Mouse (Mus musculus): ENCODE results near the gene Sbno1. TPM values are rescaled to one million over a fixed set of nuclear protein-coding genes. Genes with fewer than 3 reads are reported as not detected.
A peak's percentile ranks its signal among the peaks of the same experiment; 100 is the strongest.

The Sbno1 gene
- polyA plus RNA-seq, 1 experiment from 2014 or later: 120 TPM

GRCm38 (mm10) chr5:124453339-124454081 lies 27.7 kb upstream of the Sbno1 start:
- WGBS: 86% methylated on average over 13 of the region's 13 CpGs
- Histone ChIP-seq H3K27me3 (no peaks in the 10 kb centered on the region), H3K4me1 (peaks cover 11% of the 10 kb centered on the region; the same call in 1 of the 2 replicates), H3K27ac (peak overlapping the region; percentile 55), H3K9me3 (replicated peaks) (no peaks in the 10 kb centered on the region), H3K9ac (no peak overlapping the region), H3K4me2 (no peak overlapping the region), H3K4me3 (no peak overlapping the region), H3K36me3 (ENCODE audit: poor library complexity, severe bottlenecking) (peaks cover 98% of the 10 kb centered on the region)
- no peak; the same call in 1 of the 2 replicates for ATAC-seq

- Histone ChIP-seq H3K27ac (peak overlapping the region; percentile 55; the same call in 1 of the 2 replicates), H3K27me3 (no peaks in the 10 kb centered on the region), H3K9ac (no peak overlapping the region), H3K4me2 (no peak overlapping the region), H3K4me3 (no peak overlapping the region), H3K4me1 (peaks cover 13% of the 10 kb centered on the region), H3K9me3 (replicated peaks) (no peaks in the 10 kb centered on the region), H3K36me3 (ENCODE audit: poor library complexity, severe bottlenecking) (peaks cover 97% of the 10 kb centered on the region)
- no peak for ATAC-seq
- 78% methylated on average over 15 of the region's 15 CpGs for WGBS
These were observed 26.9 kb upstream of the Sbno1 start for GRCm38 (mm10) chr5:124452494-124453228.

DNA sequence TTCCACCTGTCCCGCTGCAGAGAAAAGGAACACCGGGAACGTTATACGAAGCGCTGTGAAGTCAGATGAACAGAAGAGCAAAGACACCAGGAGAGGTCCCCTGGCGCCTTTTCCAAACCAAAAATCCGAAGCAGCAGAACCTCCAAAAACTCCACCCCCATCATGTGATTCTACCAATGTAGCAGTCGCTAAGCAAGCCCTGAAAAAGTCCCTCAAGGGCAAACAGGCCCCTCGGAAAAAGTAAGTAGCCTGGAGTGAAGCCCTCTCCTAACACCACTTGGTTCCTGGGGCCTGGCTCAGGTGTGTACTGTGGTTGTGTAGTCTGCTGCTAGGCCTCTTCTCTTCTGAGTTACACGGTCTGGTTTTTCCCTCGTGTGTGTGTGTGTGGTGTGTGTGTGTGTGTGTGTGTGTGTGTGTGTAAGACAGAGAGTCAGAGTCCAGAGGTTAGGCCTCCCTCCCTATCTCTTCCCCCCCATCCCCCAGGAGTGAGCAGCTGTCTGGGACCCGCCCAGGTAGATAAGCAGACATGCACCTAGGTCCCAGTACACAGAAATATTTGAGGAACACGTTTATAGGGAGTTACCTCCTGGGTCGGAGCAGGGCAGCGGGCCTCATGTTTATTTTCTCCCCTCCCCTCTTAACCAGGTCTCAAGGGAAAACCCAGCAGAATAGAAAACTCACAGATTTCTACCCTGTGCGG lies 25.0 kb upstream of the Sbno1 start:
- Histone ChIP-seq H3K4me2 (no peak overlapping the region), H3K27ac (no peak overlapping the region), H3K27me3 (no peaks in the 10 kb centered on the region), H3K9me3 (replicated peaks) (no peaks in the 10 kb centered on the region), H3K4me3 (no peak overlapping the region), H3K4me1 (peaks cover 25% of the 10 kb centered on the region), H3K9ac (no peak overlapping the region), H3K36me3 (ENCODE audit: poor library complexity, severe bottlenecking) (peaks cover 85% of the 10 kb centered on the region)
- ATAC-seq: no peak
- WGBS: 90% methylated on average over 16 of the region's 16 CpGs

DNA sequence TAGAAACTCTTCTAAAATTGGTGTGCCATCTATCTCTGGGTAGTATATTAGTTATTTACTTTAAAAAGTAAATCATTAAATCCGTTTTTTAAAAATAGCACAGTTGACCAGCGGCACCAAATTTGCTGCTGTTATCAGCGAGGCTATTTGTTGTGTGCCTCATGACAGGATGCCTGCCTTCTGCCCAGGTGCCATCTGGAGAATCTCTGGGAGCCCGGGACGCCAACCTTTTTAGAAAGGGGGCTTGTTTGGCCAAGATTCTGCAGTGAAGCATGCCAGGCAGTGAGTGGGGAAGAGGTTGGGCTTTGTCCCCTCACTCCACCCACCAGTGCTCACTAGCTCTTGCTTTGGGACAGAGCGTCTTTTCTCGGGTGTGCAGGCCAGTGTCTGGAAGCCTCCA lies 24.2 kb upstream of the Sbno1 start:
- WGBS: 88% methylated on average over 7 of the region's 7 CpGs
- Histone ChIP-seq H3K36me3 (ENCODE audit: poor library complexity, severe bottlenecking) (peaks cover 78% of the 10 kb centered on the region), H3K27me3 (no peaks in the 10 kb centered on the region), H3K4me1 (peaks cover 25% of the 10 kb centered on the region), H3K4me3 (no peak overlapping the region), H3K9ac (no peak overlapping the region), H3K27ac (no peak overlapping the region), H3K9me3 (replicated peaks) (no peaks in the 10 kb centered on the region), H3K4me2 (no peak overlapping the region)
- no peak for ATAC-seq

DNA sequence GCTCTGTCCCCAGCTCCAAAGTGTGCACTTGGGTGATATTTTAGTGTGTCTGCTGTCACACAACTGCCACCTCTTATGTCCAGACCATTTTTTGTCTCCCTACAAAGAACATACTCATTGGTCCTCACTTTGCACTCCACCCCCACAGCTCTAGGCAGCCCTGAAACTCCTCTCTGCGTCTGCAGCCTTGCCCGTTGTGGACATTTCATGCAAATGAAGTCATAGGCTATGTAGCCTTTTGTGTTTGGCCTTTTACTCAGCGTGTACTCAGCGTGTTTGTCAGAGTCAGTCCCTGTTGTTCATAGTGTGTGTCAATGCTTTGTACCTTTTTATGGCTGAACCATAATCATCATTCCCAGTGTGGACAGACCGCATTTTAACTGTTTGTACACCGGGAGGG lies 23.7 kb upstream of the Sbno1 start:
- Histone ChIP-seq H3K9me3 (replicated peaks) (no peaks in the 10 kb centered on the region), H3K27ac (no peak overlapping the region), H3K36me3 (ENCODE audit: poor library complexity, severe bottlenecking) (peaks cover 73% of the 10 kb centered on the region), H3K9ac (no peak overlapping the region; the same call in 1 of the 2 replicates), H3K4me3 (no peak overlapping the region), H3K27me3 (no peaks in the 10 kb centered on the region), H3K4me1 (peaks cover 30% of the 10 kb centered on the region), H3K4me2 (no peak overlapping the region)
- no peak for ATAC-seq
- WGBS: 76% methylated on average over 6 of the region's 6 CpGs

GRCm38 (mm10) chr5:124446301-124446881 lies 20.6 kb upstream of the Sbno1 start:
- Histone ChIP-seq H3K27ac (0 out of 2 replicates have a peak overlapping the region, but pooled peaks have one; percentile 80), H3K27me3 (no peaks in the 10 kb centered on the region), H3K9ac (peak overlapping the region; percentile 91), H3K4me1 (peaks cover 31% of the 10 kb centered on the region), H3K36me3 (ENCODE audit: poor library complexity, severe bottlenecking) (peaks cover 42% of the 10 kb centered on the region), H3K4me2 (peak overlapping the region; percentile 86), H3K9me3 (replicated peaks) (no peaks in the 10 kb centered on the region), H3K4me3 (peak overlapping the region; percentile 90)
- peak; percentile 17 for ATAC-seq
- 2% methylated on average over 15 of the region's 15 CpGs for WGBS

- Histone ChIP-seq H3K27ac (peak overlapping the region; percentile 80), H3K27me3 (no peaks in the 10 kb centered on the region), H3K4me1 (peaks cover 34% of the 10 kb centered on the region), H3K4me2 (peak overlapping the region; percentile 86), H3K4me3 (peak overlapping the region; percentile 90), H3K9me3 (replicated peaks) (no peaks in the 10 kb centered on the region), H3K36me3 (ENCODE audit: poor library complexity, severe bottlenecking) (peaks cover 35% of the 10 kb centered on the region), H3K9ac (peak overlapping the region; percentile 91)
- peak; percentile 74 for ATAC-seq
- WGBS: 0% methylated on average over 13 of the region's 77 CpGs
These were observed 20.0 kb upstream of the Sbno1 start for GRCm38 (mm10) chr5:124445621-124446293.

DNA sequence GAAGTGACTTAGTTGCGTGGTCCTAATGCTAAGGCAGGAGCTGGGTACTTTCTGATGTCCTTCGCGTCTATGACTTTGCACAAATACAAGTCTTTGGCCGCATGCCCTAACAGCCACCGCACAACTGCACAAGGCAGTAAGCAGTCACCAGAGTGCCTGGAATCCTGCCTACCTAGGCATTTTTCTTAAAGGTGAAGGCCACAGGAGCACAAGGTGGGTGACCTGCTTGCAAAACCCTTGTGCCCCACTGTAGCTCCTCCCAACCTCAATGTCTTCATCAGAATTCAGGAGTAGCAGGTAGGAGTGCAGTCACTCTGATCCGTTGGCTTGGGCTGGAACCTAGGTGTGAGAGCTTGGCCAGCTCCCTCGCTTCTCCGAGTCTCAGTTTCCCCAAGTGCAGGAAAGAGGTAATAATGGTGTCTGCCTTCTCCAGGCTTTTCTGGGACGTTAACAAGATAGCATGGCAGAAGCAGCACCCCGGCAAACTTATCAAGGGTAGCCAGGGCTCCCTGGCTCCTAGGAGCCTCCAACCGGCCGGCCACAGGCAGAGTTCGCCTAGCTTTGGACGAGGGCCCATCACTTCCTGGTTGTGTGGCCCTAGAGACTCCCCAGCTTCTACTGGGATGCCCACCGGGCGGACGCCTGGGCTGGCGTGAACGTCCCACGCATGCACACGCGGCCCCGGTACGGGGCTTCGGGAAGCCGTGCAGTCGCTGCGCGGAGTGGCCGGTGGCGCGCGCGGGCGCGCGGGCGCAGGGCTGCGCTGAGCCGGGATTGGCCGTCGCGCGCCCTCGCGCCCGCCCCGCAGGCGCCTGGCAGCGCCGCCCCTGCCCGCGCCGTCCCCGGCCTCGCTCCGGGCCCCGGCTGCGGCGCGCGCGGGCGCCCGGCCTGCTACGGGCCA lies 19.1 kb upstream of the Sbno1 start:
- peak; percentile 92 for ATAC-seq

DNA sequence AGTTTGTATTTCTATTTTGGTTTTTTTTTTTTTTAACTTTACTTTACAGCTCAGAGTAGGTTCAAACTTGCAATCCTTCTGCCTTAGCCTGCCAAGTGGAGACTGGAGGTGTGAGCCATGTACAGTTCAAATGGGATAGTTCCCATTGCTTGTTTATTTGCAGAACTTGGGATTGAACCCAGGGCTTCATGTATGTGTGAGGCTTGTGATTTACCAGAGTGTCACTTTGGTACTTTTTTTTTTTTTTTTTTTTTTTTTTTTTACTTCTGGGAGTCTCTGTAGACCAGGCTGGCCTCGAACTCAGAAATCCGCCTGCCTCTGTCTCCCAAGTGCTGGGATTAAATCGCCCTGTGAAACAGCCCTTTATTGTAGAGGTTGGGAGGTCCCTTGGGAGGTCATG lies 18.4 kb upstream of the Sbno1 start:
- H3K4me3 ChIP-seq: no peak overlapping the region
- H3K9ac ChIP-seq: no peak overlapping the region
- peaks cover 37% of the 10 kb centered on the region for H3K4me1 ChIP-seq
- 57% methylated on average over 3 of the region's 3 CpGs for WGBS
- no peaks in the 10 kb centered on the region for H3K27me3 ChIP-seq
- no peak for ATAC-seq
- H3K36me3 ChIP-seq (ENCODE audit: poor library complexity, severe bottlenecking): peaks cover 22% of the 10 kb centered on the region
- H3K4me2 ChIP-seq: peak overlapping the region; percentile 86
- H3K27ac ChIP-seq: no peak overlapping the region
- H3K9me3 ChIP-seq (replicated peaks): no peaks in the 10 kb centered on the region

More for the DNA sequence above, 19.1 kb upstream of the Sbno1 start:
- Histone ChIP-seq H3K27me3 (no peaks in the 10 kb centered on the region), H3K27ac (peak overlapping the region; percentile 80), H3K9me3 (replicated peaks) (no peaks in the 10 kb centered on the region), H3K4me1 (peaks cover 41% of the 10 kb centered on the region), H3K4me3 (peak overlapping the region; percentile 90), H3K9ac (peak overlapping the region; percentile 91), H3K36me3 (ENCODE audit: poor library complexity, severe bottlenecking) (peaks cover 27% of the 10 kb centered on the region), H3K4me2 (peak overlapping the region; percentile 86)
- 7% methylated on average over 39 of the region's 66 CpGs for WGBS

DNA sequence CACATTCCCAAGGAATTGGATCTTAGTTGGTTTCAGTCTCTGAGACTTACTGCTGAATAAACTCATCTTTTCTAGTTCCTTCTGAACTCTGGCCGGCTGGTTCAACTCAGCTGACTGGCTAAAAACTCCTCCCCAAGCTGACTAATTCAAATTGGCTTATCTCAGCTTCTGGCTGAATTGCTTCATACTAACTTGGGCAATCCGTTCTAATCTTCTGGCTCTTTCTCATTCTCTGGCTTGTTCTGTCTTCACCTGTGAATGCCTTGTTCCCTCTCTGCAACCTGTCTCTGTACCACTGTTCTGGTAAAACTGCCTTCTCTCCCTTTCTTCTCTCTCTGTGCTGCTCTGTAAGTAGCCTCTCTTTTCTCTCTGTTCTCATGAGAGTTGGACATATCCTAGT lies 16.8 kb upstream of the Sbno1 start:
- Histone ChIP-seq H3K9ac (no peak overlapping the region), H3K4me1 (peaks cover 27% of the 10 kb centered on the region), H3K27me3 (peaks cover 3% of the 10 kb centered on the region; the same call in 1 of the 2 replicates), H3K27ac (no peak overlapping the region), H3K9me3 (replicated peaks) (no peaks in the 10 kb centered on the region), H3K4me3 (no peak overlapping the region), H3K4me2 (no peak overlapping the region), H3K36me3 (ENCODE audit: poor library complexity, severe bottlenecking) (peaks cover 6% of the 10 kb centered on the region)
- 93% methylated on average over 2 of the region's 2 CpGs for WGBS
- ATAC-seq: no peak
